Mouse (Mus musculus): ENCODE data around the gene Gabpb1. TPM values are rescaled to one million over a fixed set of nuclear protein-coding genes. Genes with fewer than 3 reads are reported as not detected.

Gene Gabpb1
- total RNA-seq, 1 experiment = 21.8 TPM

- Histone ChIP-seq H3K4me3 (ENCODE audit: insufficient read depth in 1 of 2, low read depth in 1 of 2, low read length in 2 of 2, poor library complexity in 1 of 2, severe bottlenecking in 1 of 2) (peak overlapping the region; percentile 87 to 92), H3K9ac (ENCODE audit: insufficient read depth, low read depth, low read length, poor library complexity, severe bottlenecking) (peak overlapping the region; percentile 90), H3K4me1 (ENCODE audit: control insufficient read depth in 2 of 2, insufficient read depth in 2 of 2, low read length in 2 of 2, poor library complexity in 1 of 2) (peaks cover 2% of the 10 kb centered on the region in 2 experiments; a peak in 2 of 4 replicates), H3K27ac (ENCODE audit: insufficient read depth, low read depth, low read length, poor library complexity, severe bottlenecking) (no peak overlapping the region), H3K36me3 (ENCODE audit: control insufficient read depth, insufficient read depth, low read length, poor library complexity, severe bottlenecking) (no peaks in the 10 kb centered on the region), H3K9me3 (ENCODE audit: control insufficient read depth, insufficient read depth, low read depth, low read length) (no peaks in the 10 kb centered on the region)
- in situ Hi-C loops (cut with MboI; ENCODE audit: low sequenced_read_pairs in 2 of 2, unreplicated experiment in 2 of 2) = no loop called here
- TF ChIP-seq HCFC1 (IDR thresholded peaks at IDR 0.05; ENCODE audit: borderline replicate concordance, insufficient read depth, low read length) = no peak
- no peak for TF ChIP-seq ZC3H11A (IDR thresholded peaks at IDR 0.05; ENCODE audit: borderline replicate concordance, low read depth, low read length)
- no peak for TF ChIP-seq ZNF384 (IDR thresholded peaks at IDR 0.05; ENCODE audit: low read depth, low read length)
- TF ChIP-seq CHD2 (IDR thresholded peaks at IDR 0.05; ENCODE audit: low read depth, low read length) = no peak
- no peak for TF ChIP-seq MAFK (IDR thresholded peaks at IDR 0.05; ENCODE audit: insufficient read depth, low read depth, low read length)
- DNase-seq (ENCODE audit: low read depth, low spot score) = no peak
Measured at GRCm38 (mm10) chr2:126707438-126707779, 31.3 kb upstream of the Gabpb1 start.

GRCm38 (mm10) chr2:126706759-126707437 lies 30.8 kb upstream of the Gabpb1 start, which contains the start of gene Usp8:
Gene Usp8 (plus strand): TSS chr2:126707328.
- peak; percentile 95 for DNase-seq (ENCODE audit: low read depth, low spot score)
- Histone ChIP-seq H3K4me1 (ENCODE audit: control insufficient read depth in 2 of 2, insufficient read depth in 2 of 2, low read length in 2 of 2, poor library complexity in 1 of 2) (peaks cover 2% of the 10 kb centered on the region in 2 experiments; a peak in 2 of 4 replicates), H3K4me3 (ENCODE audit: insufficient read depth in 1 of 2, low read depth in 1 of 2, low read length in 2 of 2, poor library complexity in 1 of 2, severe bottlenecking in 1 of 2) (peak within 1 kb of the TSS; percentile 87 to 92), H3K9ac (ENCODE audit: insufficient read depth, low read depth, low read length, poor library complexity, severe bottlenecking) (peak within 1 kb of the TSS; percentile 90), H3K27ac (ENCODE audit: insufficient read depth, low read depth, low read length, poor library complexity, severe bottlenecking) (no peak within 1 kb of the TSS), H3K9me3 (ENCODE audit: control insufficient read depth, insufficient read depth, low read depth, low read length) (no peaks in the 10 kb centered on the region), H3K36me3 (ENCODE audit: control insufficient read depth, insufficient read depth, low read length, poor library complexity, severe bottlenecking) (no peaks in the 10 kb centered on the region)
- TF ChIP-seq ZC3H11A (IDR thresholded peaks at IDR 0.05; ENCODE audit: borderline replicate concordance, low read depth, low read length) = no peak
- no peak for TF ChIP-seq ZNF384 (IDR thresholded peaks at IDR 0.05; ENCODE audit: low read depth, low read length)
- TF ChIP-seq HCFC1 (IDR thresholded peaks at IDR 0.05; ENCODE audit: borderline replicate concordance, insufficient read depth, low read length) = peak; percentile 72
- in situ Hi-C loops (cut with MboI; ENCODE audit: low sequenced_read_pairs in 2 of 2, unreplicated experiment in 2 of 2) = no loop called here

GRCm38 (mm10) chr2:126695285-126695684 lies 19.1 kb upstream of the Gabpb1 start:
- Histone ChIP-seq H3K9ac (ENCODE audit: insufficient read depth, low read depth, low read length, poor library complexity, severe bottlenecking) (no peak overlapping the region), H3K27ac (ENCODE audit: insufficient read depth, low read depth, low read length, poor library complexity, severe bottlenecking) (no peak overlapping the region), H3K4me3 (ENCODE audit: insufficient read depth in 1 of 2, low read depth in 1 of 2, low read length in 2 of 2, poor library complexity in 1 of 2, severe bottlenecking in 1 of 2) (no peak overlapping the region), H3K36me3 (ENCODE audit: control insufficient read depth, insufficient read depth, low read length, poor library complexity, severe bottlenecking) (no peaks in the 10 kb centered on the region), H3K4me1 (ENCODE audit: control insufficient read depth in 2 of 2, insufficient read depth in 2 of 2, low read length in 2 of 2, poor library complexity in 1 of 2) (no peaks in the 10 kb centered on the region), H3K9me3 (ENCODE audit: control insufficient read depth, insufficient read depth, low read depth, low read length) (no peaks in the 10 kb centered on the region)
- TF ChIP-seq ZC3H11A (IDR thresholded peaks at IDR 0.05; ENCODE audit: borderline replicate concordance, low read depth, low read length) = no peak
- no peak for TF ChIP-seq HCFC1 (IDR thresholded peaks at IDR 0.05; ENCODE audit: borderline replicate concordance, insufficient read depth, low read length)
- no peak for TF ChIP-seq MAFK (IDR thresholded peaks at IDR 0.05; ENCODE audit: insufficient read depth, low read depth, low read length)
- no peak for TF ChIP-seq CHD2 (IDR thresholded peaks at IDR 0.05; ENCODE audit: low read depth, low read length)
- TF ChIP-seq ZNF384 (IDR thresholded peaks at IDR 0.05; ENCODE audit: low read depth, low read length) = no peak
- in situ Hi-C loops (cut with MboI; ENCODE audit: low sequenced_read_pairs in 2 of 2, unreplicated experiment in 2 of 2) = no loop called here
- no peak for DNase-seq (ENCODE audit: low read depth, low spot score)

- Histone ChIP-seq H3K4me3 (ENCODE audit: insufficient read depth in 1 of 2, low read depth in 1 of 2, low read length in 2 of 2, poor library complexity in 1 of 2, severe bottlenecking in 1 of 2) (no peak overlapping the region), H3K27ac (ENCODE audit: insufficient read depth, low read depth, low read length, poor library complexity, severe bottlenecking) (no peak overlapping the region), H3K9ac (ENCODE audit: insufficient read depth, low read depth, low read length, poor library complexity, severe bottlenecking) (no peak overlapping the region), H3K36me3 (ENCODE audit: control insufficient read depth, insufficient read depth, low read length, poor library complexity, severe bottlenecking) (no peaks in the 10 kb centered on the region), H3K9me3 (ENCODE audit: control insufficient read depth, insufficient read depth, low read depth, low read length) (no peaks in the 10 kb centered on the region), H3K4me1 (ENCODE audit: control insufficient read depth in 2 of 2, insufficient read depth in 2 of 2, low read length in 2 of 2, poor library complexity in 1 of 2) (no peaks in the 10 kb centered on the region)
- in situ Hi-C loops (cut with MboI; ENCODE audit: low sequenced_read_pairs in 2 of 2, unreplicated experiment in 2 of 2) = no loop called here
- no peak for DNase-seq (ENCODE audit: low read depth, low spot score)
- no peak for TF ChIP-seq ZC3H11A (IDR thresholded peaks at IDR 0.05; ENCODE audit: borderline replicate concordance, low read depth, low read length)
- no peak for TF ChIP-seq ZNF384 (IDR thresholded peaks at IDR 0.05; ENCODE audit: low read depth, low read length)
- no peak for TF ChIP-seq HCFC1 (IDR thresholded peaks at IDR 0.05; ENCODE audit: borderline replicate concordance, insufficient read depth, low read length)
Measured at GRCm38 (mm10) chr2:126691290-126691689, 15.2 kb upstream of the Gabpb1 start.

GRCm38 (mm10) chr2:126682937-126683336 lies 6.8 kb upstream of the Gabpb1 start:
- Histone ChIP-seq H3K9ac (ENCODE audit: insufficient read depth, low read depth, low read length, poor library complexity, severe bottlenecking) (no peak overlapping the region), H3K27ac (ENCODE audit: insufficient read depth, low read depth, low read length, poor library complexity, severe bottlenecking) (no peak overlapping the region), H3K4me3 (ENCODE audit: insufficient read depth in 1 of 2, low read depth in 1 of 2, low read length in 2 of 2, poor library complexity in 1 of 2, severe bottlenecking in 1 of 2) (no peak overlapping the region), H3K36me3 (ENCODE audit: control insufficient read depth, insufficient read depth, low read length, poor library complexity, severe bottlenecking) (no peaks in the 10 kb centered on the region), H3K9me3 (ENCODE audit: control insufficient read depth, insufficient read depth, low read depth, low read length) (no peaks in the 10 kb centered on the region), H3K4me1 (ENCODE audit: control insufficient read depth in 2 of 2, insufficient read depth in 2 of 2, low read length in 2 of 2, poor library complexity in 1 of 2) (no peaks in the 10 kb centered on the region)
- DNase-seq (ENCODE audit: low read depth, low spot score) = no peak
- no peak for TF ChIP-seq CHD2 (IDR thresholded peaks at IDR 0.05; ENCODE audit: low read depth, low read length)
- no peak for TF ChIP-seq ZC3H11A (IDR thresholded peaks at IDR 0.05; ENCODE audit: borderline replicate concordance, low read depth, low read length)
- TF ChIP-seq ZNF384 (IDR thresholded peaks at IDR 0.05; ENCODE audit: low read depth, low read length) = no peak
- TF ChIP-seq HCFC1 (IDR thresholded peaks at IDR 0.05; ENCODE audit: borderline replicate concordance, insufficient read depth, low read length) = no peak
- TF ChIP-seq MAFK (IDR thresholded peaks at IDR 0.05; ENCODE audit: insufficient read depth, low read depth, low read length) = no peak
- in situ Hi-C loops (cut with MboI; ENCODE audit: low sequenced_read_pairs in 2 of 2, unreplicated experiment in 2 of 2) = no loop called here
